Mouse (Mus musculus) limb, embryonic 14.5 days (tissue): ENCODE data around the gene Rbms1. TPM values are rescaled to one million over a fixed set of nuclear protein-coding genes. Genes with fewer than 3 reads are reported as not detected.

ENCODE experiments used
- ATAC-seq: fragments of 200-750 bp; cut with Nextera tagmentation; 2 replicates; pipeline ENCODE4 v1.8.0; 2017; ENCODE audit warnings: low read depth, moderate number of reproducible peaks, moderate TSS enrichment; ENCODE audit not compliant: low FRiP score
- DNase-seq: peaks from one replicate; pipeline ENCODE4 v3.0.0-alpha.2; 2015; ENCODE audit warnings: low spot score
- H3K27ac ChIP-seq: fragments of 300-500 bp; sonication (generic); replicated peaks from 2 replicates; pipeline ENCODE4 v1.5.1; 2014; ENCODE audit warnings: low read depth, mild to moderate bottlenecking, low read length, moderate library complexity, mixed read lengths
- H3K27me3 ChIP-seq: fragments of 300-500 bp; sonication (generic); 2 replicates; pipeline ENCODE4 v1.6.1; 2014; ENCODE audit warnings: low read length, mixed read lengths; ENCODE audit not compliant: control insufficient read depth, insufficient read depth
- H3K36me3 ChIP-seq: fragments of 300-500 bp; sonication (generic); 2 replicates; pipeline ENCODE4 v1.6.1; 2014; ENCODE audit warnings: mild to moderate bottlenecking, low read length, moderate library complexity, mixed read lengths; ENCODE audit not compliant: control insufficient read depth, insufficient read depth
- H3K4me1 ChIP-seq: fragments of 300-500 bp; sonication (generic); 2 replicates; pipeline ENCODE4 v1.6.1; 2014; ENCODE audit warnings: antibody characterized with exemption, low read length, mixed read lengths; ENCODE audit not compliant: control insufficient read depth, insufficient read depth
- H3K4me2 ChIP-seq: fragments of 300-500 bp; sonication (generic); replicated peaks from 2 replicates; pipeline ENCODE4 v1.6.1; 2014; ENCODE audit warnings: low read depth, mild to moderate bottlenecking, low read length, moderate library complexity; ENCODE audit not compliant: severe bottlenecking
- H3K4me3 ChIP-seq: fragments of 300-500 bp; sonication (generic); replicated peaks from 2 replicates; pipeline ENCODE4 v1.5.1; 2014; ENCODE audit warnings: low read length
- H3K9ac ChIP-seq: fragments of 300-500 bp; sonication (generic); 2 replicates; pipeline ENCODE4 v1.6.1; 2014; ENCODE audit warnings: mild to moderate bottlenecking, low read depth, low read length, moderate library complexity; ENCODE audit not compliant: severe bottlenecking
- H3K9me3 ChIP-seq: fragments of 300-500 bp; sonication (generic); 2 replicates; pipeline ENCODE4 v1.6.1; 2016; ENCODE audit warnings: low read length; ENCODE audit not compliant: control insufficient read depth
- POLR2A ChIP-seq: fragments of 200-500 bp; IDR thresholded peaks from 2 replicates; pipeline ENCODE4 v1.8.0; 2012; ENCODE audit warnings: inconsistent platforms, mild to moderate bottlenecking, moderate library complexity, borderline replicate concordance; ENCODE audit not compliant: insufficient read depth, insufficient read length; ENCODE audit errors: extremely low read depth
- WGBS: fragments of 180-500 bp; shearing (Covaris S2); extraction: QIAGEN DNeasy Blood & Tissue Kit; methylation state at CpG from one replicate; pipeline ENCODE4 v1.1.7; 2014; 5-methylcytosine and 5-hydroxymethylcytosine counted together
- polyA plus RNA-seq, 2 experiments: library from polyadenylated mRNA; depleted of rRNA in 1 of 2; stranded (reverse) in 1 of 2; unstranded in 1 of 2; fragments of >200 nt; fragmentation: Nextera tagmentation in 1 of 2; extraction: Ambion mirVana in 1 of 2; gene quantifications; 2 replicates each; pipeline versions ENCODE4 v1.2.1 to v1.2.3; 2012 to 2014

The Rbms1 gene
- polyA plus RNA-seq, 2 experiments = 84.9 to 118 TPM

- no peak for ATAC-seq
- no peak overlapping the region for H3K9ac ChIP-seq
- no peak for TF ChIP-seq POLR2A
- no peak for DNase-seq
- 67% methylated on average over 3 of the region's 3 CpGs for WGBS
- no peak overlapping the region for H3K4me3 ChIP-seq
- no peaks in the 10 kb centered on the region for H3K36me3 ChIP-seq
- H3K27ac ChIP-seq = no peak overlapping the region
- no peak overlapping the region for H3K4me2 ChIP-seq
- H3K9me3 ChIP-seq = no peaks in the 10 kb centered on the region
- peaks cover 11% of the 10 kb centered on the region for H3K4me1 ChIP-seq
- no peaks in the 10 kb centered on the region for H3K27me3 ChIP-seq
Observed at GRCm38 (mm10) chr2:60847984-60848383, 115.0 kb downstream of the Rbms1 start.

DNA sequence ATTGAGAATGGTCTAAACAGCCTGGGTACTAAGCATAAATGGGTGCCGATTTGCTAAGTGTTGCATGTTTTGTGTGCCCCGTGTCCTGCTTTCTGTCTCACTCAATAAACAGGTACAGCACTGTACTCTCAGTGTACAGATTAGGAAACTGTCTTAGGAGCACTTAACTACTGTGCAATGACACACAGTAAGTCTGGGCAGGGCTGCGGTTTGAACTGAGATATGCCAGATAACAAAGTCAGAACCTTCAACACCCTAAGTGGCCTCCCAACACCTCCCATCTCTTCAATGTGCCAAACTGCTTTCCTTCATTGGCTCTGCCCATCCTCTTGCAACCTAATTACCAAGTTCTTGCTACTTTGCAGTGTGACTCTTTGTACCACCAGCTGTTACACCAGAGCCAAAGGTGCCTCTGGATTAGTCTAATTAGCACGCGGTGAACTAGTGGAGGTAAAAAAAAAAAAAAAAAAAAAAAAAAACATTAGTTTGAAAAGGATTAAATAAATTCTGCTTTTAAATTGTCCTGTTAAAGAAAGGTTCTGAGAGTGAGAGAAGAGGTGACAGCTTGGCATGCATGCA, 117.6 kb downstream of the Rbms1 start:
- no peak overlapping the region for H3K27ac ChIP-seq

DNA sequence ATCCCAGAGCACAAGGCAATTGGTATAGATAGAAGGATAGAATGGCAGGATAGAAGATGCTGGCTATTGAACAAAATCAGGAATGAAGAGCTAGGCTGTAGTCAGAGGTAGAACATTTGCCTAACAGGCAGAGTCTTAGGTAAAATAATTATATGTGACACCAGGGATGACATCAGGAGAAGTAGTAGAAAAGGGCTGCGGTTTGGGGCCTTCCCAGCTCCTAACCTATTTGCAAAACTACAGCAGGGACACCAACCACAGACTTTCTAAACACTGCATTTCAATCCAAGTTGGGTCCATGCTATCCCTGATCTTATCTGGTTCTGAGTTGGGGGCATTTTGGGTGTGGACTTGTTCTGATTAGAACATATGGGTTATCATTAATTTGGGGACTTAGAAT, 118.7 kb downstream of the Rbms1 start:
- 95% methylated on average over 1 of the region's 1 CpGs for WGBS
- Histone ChIP-seq H3K4me3 (no peak overlapping the region), H3K4me1 (peaks cover 13% of the 10 kb centered on the region), H3K9me3 (no peaks in the 10 kb centered on the region), H3K27me3 (no peaks in the 10 kb centered on the region), H3K36me3 (peaks cover 16% of the 10 kb centered on the region), H3K27ac (no peak overlapping the region), H3K9ac (no peak overlapping the region), H3K4me2 (no peak overlapping the region)
- TF ChIP-seq POLR2A = no peak
- ATAC-seq (no peak), DNase-seq (no peak)

More for the DNA sequence above, 117.6 kb downstream of the Rbms1 start:
- H3K4me1 ChIP-seq = peaks cover 13% of the 10 kb centered on the region
- H3K27me3 ChIP-seq = no peaks in the 10 kb centered on the region
- DNase-seq = no peak
- WGBS = 45% methylated on average over 5 of the region's 5 CpGs
- H3K9me3 ChIP-seq = no peaks in the 10 kb centered on the region
- no peak for TF ChIP-seq POLR2A
- peaks cover 16% of the 10 kb centered on the region for H3K36me3 ChIP-seq
- no peak overlapping the region for H3K4me3 ChIP-seq
- H3K4me2 ChIP-seq = no peak overlapping the region
- no peak overlapping the region for H3K9ac ChIP-seq
- ATAC-seq = no peak

GRCm38 (mm10) chr2:60843633-60844032, 119.4 kb downstream of the Rbms1 start:
- H3K36me3 ChIP-seq = peaks cover 16% of the 10 kb centered on the region
- peaks cover 18% of the 10 kb centered on the region for H3K4me1 ChIP-seq
- no peaks in the 10 kb centered on the region for H3K9me3 ChIP-seq
- DNase-seq (no peak), ATAC-seq (no peak)
- H3K27me3 ChIP-seq = no peaks in the 10 kb centered on the region
- no peak overlapping the region for H3K4me2 ChIP-seq
- TF ChIP-seq POLR2A = no peak
- no peak overlapping the region for H3K27ac ChIP-seq
- 73% methylated on average over 3 of the region's 3 CpGs for WGBS
- H3K4me3 ChIP-seq = no peak overlapping the region
- H3K9ac ChIP-seq = no peak overlapping the region

DNA sequence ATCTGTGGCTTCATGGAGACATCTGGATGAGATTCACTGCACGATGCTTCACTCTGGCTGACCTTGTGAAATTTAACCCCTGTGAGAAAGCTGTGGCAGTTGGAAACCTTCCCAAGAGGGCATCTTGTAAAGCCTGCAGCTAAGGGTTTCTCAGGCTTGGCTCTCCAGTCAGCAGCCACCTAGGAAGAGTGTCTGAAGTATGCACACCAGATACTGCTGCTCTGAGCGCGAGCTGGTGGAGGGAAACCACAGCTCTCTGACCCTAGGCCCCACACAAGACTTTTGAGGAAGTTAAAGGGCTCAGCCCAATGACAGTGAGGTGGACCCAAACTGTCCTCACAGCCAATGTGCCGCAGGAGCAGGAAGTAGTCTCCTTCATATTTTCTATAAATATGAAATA, 120.0 kb downstream of the Rbms1 start:
- Histone ChIP-seq H3K27me3 (no peaks in the 10 kb centered on the region), H3K4me1 (peaks cover 20% of the 10 kb centered on the region), H3K4me2 (no peak overlapping the region), H3K4me3 (no peak overlapping the region), H3K9ac (no peak overlapping the region), H3K9me3 (no peaks in the 10 kb centered on the region), H3K36me3 (peaks cover 16% of the 10 kb centered on the region), H3K27ac (no peak overlapping the region)
- peak; percentile 72; the same call in 1 of the 2 replicates for ATAC-seq
- 34% methylated on average over 4 of the region's 4 CpGs for WGBS
- peak; percentile 66 for DNase-seq
- TF ChIP-seq POLR2A = no peak
